Mouse (Mus musculus) heart, postnatal 25 days (tissue): ENCODE data around the gene Iffo1. TPM values are rescaled to one million over a fixed set of nuclear protein-coding genes. Genes with fewer than 3 reads are reported as not detected.
A peak's percentile ranks its signal among the peaks of the same experiment; 100 is the strongest.

Experiments used
- DNase-seq: peaks from one replicate; pipeline ENCODE4 v3.0.0; 2022; ENCODE audit warnings: low spot score
- intact Hi-C: fragments of 180-260 bp; cut with DNase I; formaldehyde crosslinking; loops from one replicate; pipeline ENCODE4 v1.15.1; 2025
- total RNA-seq, 2 experiments: library from RNA; stranded (reverse); gene quantifications; 2 replicates each; pipeline ENCODE4 v1.2.3; 2021

The Iffo1 gene
- total RNA-seq, 2 experiments from 2014 or later = 7.1 to 12.0 TPM

GRCm38 (mm10) chr6:125137002-125137671, 7.9 kb upstream of the Iffo1 start:
- intact Hi-C loops = no loop called here
- no peak for DNase-seq

DNA sequence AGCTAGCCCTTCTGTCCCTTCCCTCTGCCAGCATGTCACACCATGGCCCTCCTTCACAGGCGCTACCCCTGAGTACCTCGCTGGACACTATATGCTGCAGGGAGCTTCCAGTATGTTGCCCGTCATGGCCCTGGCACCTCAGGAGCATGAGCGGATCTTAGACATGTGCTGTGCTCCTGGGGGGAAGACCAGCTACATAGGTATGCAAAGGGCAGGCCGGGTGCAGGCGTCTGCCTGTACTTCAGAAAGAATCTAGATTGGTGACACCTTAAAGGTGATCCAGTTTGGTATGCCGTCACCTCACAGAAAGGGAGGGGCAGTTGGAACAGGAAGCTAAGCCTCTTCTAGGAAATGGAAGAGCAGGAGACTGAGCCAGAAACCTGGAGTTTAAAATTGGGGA, 5.3 kb upstream of the Iffo1 start:
- intact Hi-C loops = no loop called here
- DNase-seq = no peak

GRCm38 (mm10) chr6:125142436-125142835, 2.6 kb upstream of the Iffo1 start:
- no peak for DNase-seq
- intact Hi-C loops = no loop called here

DNA sequence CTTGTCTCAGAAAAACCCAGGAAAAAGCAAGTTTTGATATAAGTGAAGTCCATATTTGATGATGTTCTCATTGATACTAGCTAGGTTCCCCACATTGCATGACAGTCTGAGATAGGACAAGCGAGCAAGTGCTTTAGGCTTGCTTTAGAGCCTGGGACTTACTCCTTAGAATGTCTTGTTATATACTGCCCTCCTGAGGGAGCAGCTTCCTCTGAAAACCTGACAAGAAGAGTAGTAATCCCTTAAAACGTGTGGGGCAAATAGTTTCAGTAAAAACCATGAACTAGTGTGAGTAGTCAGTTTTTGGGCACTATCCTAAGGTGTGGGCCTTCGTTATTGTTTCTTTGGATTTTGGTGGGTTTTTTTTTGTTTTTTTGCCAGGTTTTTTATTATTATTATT, 1.9 kb upstream of the Iffo1 start:
- intact Hi-C loops = no loop called here
- no peak for DNase-seq

GRCm38 (mm10) chr6:125143904-125144303, 1.1 kb upstream of the Iffo1 start:
- no peak for DNase-seq
- intact Hi-C loops = no loop called here

DNA sequence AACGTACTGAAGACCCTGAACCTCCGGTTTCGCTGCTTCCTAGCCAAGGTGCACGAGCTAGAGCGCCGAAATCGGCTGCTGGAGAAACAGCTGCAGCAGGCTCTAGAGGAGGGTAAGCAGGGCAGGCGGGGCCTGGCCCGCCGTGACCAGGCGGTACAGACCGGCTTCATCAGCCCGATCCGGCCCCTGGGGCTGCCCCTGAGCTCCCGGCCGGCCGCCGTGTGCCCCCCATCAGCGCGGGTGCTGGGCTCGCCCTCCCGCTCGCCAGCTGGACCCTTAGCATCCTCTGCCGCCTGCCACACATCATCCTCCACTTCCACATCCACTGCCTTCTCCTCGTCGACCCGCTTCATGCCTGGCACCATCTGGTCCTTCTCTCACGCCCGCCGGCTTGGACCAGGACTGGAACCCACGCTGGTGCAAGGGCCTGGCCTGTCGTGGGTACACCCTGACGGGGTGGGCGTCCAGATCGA, 474 bp downstream of the Iffo1 start:
- no peak for DNase-seq
- intact Hi-C loops = loop anchor here (5.0 kb wide), 1 partner anchor 127 kb away; no protein-coding TSS in a partner anchor

DNA sequence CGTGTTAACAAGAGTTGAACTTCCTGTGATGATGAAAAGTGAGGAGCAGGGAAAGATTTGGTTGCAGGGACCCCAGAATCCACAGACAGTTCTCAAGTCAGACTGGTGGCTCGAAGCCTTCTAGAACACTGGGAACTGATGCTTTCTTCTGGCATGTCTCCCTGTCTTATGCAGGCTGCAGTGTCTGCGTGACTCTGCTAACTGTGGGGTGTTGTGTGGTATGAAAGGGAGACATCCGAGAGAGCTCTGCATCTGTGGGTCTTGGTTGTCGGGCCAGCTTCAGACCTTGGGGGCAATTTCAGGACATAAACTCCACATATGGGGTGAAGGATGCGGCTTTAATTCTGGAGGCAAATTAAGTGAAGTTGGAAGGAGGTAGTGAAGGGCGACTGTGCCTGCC, 1.1 kb downstream of the Iffo1 start:
- intact Hi-C loops = loop anchor here (5.0 kb wide), 1 partner anchor 126 kb away; no protein-coding TSS in a partner anchor
- DNase-seq = no peak

DNA sequence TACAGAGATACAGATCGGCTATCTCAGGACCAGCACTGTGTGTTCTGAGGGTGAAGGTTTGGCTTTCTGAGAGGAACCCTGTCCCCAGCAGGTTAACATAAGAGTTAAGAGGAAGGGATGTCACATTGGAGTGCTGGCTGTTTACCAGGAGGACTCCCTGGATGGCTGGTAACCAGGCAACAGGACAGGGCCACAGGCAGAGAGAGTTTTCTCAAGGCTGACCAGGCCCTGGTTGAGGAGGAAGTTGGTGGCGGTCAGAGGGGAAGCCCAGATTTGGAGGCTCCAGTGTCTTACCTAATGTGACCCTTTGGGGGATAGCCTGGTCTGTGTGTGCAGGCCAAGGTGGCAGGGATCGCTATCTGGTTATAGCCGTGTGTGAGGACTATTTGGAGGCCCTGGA, 1.8 kb downstream of the Iffo1 start:
- no peak for DNase-seq
- intact Hi-C loops = loop anchor here (5.0 kb wide), 1 partner anchor 126 kb away; no protein-coding TSS in a partner anchor

DNA sequence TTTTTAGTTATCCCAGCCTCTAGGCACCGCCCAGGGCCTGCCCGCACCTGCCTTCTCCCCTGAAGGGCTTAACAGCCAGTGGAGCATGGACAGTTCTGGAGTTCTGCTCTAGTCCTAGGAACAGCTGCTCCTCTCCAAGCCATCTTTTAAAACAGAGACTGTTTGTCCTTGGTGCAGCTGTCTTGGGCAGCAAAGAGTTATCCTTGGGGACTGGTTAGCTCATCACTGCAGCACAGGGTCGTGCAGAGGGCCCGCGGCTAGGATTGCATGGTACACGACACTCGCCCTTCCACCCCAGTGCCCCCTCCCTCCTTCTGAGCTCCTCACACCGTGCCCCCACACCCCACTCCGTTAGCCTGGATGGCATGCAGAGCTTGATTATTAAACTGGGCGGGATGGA, 2.3 kb downstream of the Iffo1 start:
- no peak for DNase-seq
- intact Hi-C loops = loop anchor here (5.0 kb wide), 1 partner anchor 125 kb away; no protein-coding TSS in a partner anchor

DNA sequence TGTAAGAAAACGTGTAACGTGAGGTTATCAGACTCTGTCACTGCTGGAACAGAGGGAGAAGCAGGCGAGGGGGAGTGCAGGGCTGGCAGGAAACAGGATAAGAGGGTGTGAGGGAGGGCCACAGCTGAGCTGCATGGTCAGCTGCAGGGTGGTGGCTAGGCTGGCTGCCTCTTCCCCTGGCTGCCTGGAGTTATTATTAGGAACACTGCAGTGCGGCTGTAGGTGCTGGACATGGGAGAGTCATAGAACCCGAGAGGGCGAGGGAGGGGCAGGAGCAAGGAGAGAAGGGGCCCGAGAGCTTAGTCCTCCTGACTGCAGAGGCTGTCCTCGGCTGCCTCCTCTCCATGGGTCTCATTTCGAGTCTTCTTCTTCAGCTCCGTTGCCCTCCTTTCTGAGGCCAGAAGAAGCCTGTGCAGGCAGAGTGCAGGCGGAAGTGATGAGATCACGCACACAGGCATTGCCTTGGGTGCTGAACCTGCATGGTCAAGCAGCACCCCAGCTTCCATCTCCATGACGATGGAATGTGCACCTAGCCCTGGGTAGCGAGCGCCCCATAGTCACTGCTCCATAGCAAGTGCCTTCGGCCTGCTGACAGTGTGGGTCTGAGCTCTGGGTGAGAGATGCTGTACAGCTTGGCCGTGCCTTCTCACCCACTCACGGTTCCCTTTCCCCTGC, 3.3 kb downstream of the Iffo1 start:
- DNase-seq = peak; percentile 70
- intact Hi-C loops = loop anchor here (2.0 to 5.0 kb wide), 2 partner anchors 16 to 124 kb away; no protein-coding TSS in a partner anchor

DNA sequence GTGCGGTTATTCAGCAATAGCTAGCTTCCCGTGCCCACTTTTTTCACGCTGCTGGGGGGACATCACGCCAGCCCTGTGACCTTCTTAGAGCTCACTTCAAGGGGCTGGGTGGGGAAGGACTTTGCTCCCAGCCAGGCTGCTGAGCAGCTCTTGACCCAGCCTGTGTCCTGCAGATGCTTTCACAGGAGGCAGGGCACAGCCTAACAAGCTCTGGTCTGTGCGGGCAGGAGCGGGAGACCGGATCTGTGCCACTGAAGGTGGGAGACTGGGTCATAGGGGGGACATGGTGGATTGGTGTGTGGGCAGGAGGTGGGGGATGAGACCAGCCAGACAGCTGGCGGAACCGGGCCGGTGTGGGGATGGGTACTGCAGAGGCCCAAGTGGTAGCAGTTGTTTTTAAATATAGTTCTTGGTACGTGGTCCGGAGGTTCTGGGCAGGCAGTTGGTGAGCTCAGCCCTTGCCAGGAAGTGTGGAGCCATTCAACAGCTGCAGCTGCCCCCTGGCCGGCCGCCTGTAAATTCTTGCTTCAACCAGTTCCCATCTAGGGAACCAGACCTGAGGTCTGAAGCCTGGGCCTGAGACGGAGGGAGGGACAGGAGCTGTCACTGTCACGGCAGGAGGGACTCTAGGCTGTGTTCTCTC, 4.0 kb downstream of the Iffo1 start:
- intact Hi-C loops = loop anchor here (2.0 to 5.0 kb wide), 2 partner anchors 16 to 123 kb away; no protein-coding TSS in a partner anchor
- DNase-seq = no peak

GRCm38 (mm10) chr6:125149569-125149950, 4.5 kb downstream of the Iffo1 start:
- DNase-seq = no peak
- intact Hi-C loops = loop anchor here (2.0 to 5.0 kb wide), 2 partner anchors 15 to 123 kb away; no protein-coding TSS in a partner anchor

DNA sequence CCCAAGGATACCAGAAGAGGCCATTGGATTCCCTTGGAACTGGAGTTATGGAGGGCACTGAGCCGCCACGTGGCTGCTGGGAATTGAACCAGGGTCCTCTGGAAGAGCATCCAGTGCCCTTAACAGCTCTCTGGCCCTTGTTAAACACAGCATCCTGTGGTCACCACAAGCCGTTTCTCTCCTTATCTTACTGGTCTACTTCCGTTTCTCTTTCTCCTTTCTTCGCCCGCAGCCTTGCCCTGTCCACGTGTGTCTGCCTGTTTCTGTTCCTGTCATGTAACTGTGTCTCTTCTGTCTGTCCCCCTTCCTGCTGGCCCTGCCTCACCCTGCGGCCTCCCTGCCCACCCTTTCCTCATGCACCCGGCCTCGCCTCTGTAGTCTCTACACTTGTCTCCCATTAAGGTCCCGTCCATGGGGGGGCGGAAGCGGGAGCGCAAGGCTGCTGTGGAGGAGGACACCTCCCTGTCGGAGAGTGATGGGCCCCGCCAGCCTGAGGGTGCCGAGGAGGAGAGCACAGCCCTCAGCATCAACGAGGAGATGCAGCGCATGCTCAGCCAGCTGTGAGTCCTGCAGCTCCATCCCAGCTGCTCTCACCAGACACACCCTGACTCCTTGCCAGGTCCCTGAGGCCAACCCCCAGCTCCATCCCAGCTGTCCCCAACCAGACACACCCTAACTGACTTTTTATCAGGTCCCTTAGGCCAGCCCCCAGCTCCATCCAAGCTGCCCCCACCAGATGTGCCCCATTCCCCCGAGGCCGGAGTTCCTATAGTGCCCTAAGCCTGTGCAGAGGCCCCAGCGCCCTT, 7.4 kb downstream of the Iffo1 start:
- intact Hi-C loops = no loop called here
- peak; percentile 65 for DNase-seq

- intact Hi-C loops = no loop called here
- no peak for DNase-seq
These were observed 8.0 kb downstream of the Iffo1 start for GRCm38 (mm10) chr6:125153018-125153389.

DNA sequence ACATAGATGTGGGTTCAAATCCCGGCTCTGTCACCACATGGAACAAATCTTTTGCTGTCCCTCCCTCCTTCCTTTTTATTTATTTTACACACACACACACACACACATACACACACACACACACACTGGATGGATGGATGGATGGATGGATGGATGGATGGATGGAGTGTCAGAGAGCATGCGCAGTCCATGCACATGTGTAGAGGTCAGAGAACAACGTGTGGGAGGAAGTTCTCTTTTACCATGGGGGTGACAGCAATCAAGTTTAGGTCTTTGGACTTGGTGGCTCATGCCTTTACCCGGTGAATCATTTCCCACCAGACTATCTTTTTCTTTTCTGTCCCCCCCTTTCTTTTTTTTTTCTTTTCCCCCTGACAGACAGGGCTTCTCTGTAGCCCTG, 8.6 kb downstream of the Iffo1 start:
- no peak for DNase-seq
- intact Hi-C loops = no loop called here

- no peak for DNase-seq
- intact Hi-C loops = no loop called here
These were observed 9.5 kb downstream of the Iffo1 start for GRCm38 (mm10) chr6:125154550-125154949.

- no peak for DNase-seq
- intact Hi-C loops = no loop called here
These were observed 10.2 kb downstream of the Iffo1 start for GRCm38 (mm10) chr6:125155262-125155661.

DNA sequence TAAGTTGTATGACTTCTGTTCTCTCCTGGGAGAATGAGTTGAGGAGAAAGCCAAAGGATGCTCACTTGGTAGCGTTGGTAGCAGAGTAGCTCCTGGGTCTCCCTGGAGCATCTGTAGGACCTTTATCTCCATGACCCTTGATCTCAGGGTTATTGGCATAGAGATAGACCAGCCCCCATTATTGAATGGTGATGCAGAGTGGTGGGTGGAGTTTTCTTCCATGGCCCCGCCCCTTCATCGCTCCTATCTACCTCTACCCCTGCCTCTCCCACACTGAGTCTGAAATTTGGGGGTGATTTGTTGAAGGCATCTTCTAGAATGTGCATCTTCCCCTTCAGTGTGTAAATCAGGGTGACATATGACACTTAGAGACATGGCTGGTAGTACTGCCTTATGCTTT, 11.4 kb downstream of the Iffo1 start:
- intact Hi-C loops = no loop called here
- DNase-seq = no peak

GRCm38 (mm10) chr6:125156903-125157614, 12.0 kb downstream of the Iffo1 start:
- DNase-seq = no peak
- intact Hi-C loops = no loop called here
